Mouse (Mus musculus) cerebellum, adult 11-12 months (tissue): Measurements from ENCODE around the gene Fbln1.
A peak's percentile ranks its signal among the peaks of the same experiment; 100 is the strongest.

Experiments
- DNase-seq: peaks from one replicate; pipeline ENCODE4 v3.0.0; 2022

The Fbln1 gene

DNA sequence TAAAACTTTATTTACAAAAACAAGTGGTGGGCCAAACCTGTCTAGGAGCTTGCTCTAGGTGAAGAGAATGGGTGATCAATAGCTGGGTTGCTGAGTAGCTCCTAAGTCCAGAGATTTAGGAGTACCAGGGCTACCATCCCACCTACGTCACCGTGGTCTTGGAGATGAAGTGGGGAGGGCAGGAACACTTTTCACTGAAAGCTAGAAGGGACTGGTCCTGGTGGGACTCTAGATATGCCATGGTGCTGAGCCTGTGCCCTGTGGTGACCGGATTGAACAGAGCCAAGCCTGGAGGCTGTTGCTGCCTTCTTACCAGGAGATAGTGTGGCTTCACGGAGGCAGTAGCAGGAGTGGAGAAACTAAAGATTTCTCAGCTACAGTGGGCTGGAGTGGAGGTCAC lies 34.3 kb downstream of the Fbln1 start:
- no peak for DNase-seq

DNA sequence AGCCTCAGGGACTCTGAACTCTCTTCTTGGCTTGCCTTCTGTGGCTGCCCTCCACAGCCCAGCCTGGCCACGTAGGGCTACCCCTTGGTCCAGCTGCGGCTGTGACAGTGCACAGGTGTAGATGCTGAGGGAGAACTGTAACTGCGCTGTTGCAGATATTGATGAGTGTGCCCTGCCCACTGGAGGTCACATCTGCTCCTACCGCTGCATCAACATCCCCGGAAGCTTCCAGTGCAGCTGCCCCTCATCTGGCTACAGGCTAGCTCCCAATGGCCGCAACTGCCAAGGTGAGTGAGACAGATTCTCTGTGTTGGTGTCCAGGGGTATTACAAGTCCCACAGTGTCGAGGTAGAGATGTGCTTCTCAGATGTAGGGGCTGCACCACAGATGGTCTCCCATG lies 36.1 kb downstream of the Fbln1 start:
- no peak for DNase-seq

GRCm38 (mm10) chr15:85244414-85245161 lies 38.8 kb downstream of the Fbln1 start:
- DNase-seq, result no peak

DNA sequence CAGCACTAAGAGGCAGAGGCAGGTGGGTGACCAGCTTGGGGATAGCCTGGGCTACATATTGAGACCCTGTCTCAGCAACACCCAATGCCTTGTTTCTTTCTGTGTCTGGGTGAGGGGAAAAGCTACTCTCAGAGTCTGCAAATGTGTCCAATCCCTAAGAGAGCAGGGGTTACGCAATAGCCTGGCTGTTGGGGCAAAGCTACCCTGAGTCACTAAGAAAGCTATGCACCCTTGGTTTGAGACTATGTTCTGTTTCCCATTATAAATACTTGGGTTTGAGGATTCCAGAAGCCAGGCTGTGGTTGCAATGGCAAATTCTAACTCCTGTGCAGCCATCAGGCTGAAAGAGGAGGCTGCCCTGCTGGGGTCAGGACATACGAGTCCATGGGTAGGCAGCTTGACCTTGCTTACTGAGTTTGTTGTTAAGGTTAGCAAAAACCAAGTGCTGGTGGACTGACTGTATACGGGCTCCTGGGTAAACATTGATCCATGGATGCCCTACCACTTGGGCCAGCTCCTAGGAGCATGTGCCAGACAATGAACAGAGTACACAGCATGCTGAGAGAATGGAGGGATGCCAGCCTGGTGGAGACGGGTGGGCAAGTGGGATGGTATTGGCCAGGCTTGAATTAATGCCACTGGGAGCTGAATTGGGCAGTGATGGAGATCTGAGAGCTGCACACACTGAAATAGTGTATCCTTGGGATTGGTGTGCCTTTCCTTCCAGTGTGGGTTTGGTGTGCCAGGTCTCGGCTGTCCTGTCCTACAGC lies 39.7 kb downstream of the Fbln1 start:
- DNase-seq, result no peak

DNA sequence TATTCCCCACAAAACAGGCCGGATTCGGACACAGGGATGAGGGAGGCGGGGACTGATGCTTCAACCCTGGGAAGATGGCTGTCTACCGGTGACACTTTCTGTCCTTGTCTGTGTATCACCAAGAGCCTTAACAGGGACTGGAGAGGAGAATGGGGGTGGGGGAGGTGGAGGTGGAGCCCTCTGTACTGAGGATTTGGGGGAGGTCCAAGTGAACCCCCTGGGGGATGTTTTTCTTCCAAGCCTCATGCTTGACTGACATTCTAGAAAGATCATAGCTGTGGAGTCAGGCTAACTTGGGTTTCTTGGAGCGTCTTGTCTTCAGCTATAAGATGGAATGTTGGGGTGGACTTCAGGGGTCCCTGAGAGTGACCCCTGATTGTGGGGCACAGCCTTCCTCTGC lies 40.3 kb downstream of the Fbln1 start:
- DNase-seq, result no peak

DNA sequence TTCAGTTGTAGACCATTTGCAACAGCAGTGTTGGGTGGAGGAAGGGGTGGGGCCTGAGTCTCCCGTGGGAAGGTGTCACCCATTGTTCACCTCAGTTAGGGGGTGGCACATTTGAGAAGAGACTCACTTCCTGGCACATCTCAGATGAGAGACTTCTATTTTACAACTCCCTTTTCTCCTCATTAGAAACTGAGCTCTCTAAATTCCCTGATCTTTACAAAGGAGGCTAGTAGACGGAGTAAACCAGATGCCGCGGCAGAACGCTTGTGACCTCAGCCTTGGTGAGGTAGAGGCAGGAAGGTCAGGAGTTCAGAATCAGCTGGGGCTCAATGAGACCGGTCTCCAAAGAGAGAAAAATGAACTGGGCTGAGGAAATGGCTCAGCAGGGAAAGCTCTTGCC lies 41.2 kb downstream of the Fbln1 start:
- DNase-seq, result no peak

GRCm38 (mm10) chr15:85248311-85248710 lies 42.6 kb downstream of the Fbln1 start:
- no peak for DNase-seq

DNA sequence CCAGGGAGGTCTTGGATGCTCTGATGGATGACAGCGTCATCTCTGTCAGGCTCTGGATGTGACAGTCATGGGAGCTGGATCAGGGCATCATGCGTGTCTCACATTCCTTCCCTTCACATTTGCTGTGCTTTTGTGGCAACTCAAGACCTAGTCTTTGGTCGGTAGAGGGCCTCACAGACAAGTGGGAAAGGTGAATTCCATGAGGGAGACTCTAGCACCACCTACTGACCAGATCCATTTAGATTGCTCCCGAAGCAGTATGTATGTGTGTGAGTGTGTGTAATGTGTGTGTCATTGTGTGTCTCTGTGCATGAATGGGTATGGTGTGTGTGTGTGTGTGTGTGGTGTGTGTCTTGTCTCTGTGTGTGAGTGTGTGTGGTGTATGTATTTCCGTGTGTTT lies 43.5 kb downstream of the Fbln1 start:
- DNase-seq, result peak; percentile 12

DNA sequence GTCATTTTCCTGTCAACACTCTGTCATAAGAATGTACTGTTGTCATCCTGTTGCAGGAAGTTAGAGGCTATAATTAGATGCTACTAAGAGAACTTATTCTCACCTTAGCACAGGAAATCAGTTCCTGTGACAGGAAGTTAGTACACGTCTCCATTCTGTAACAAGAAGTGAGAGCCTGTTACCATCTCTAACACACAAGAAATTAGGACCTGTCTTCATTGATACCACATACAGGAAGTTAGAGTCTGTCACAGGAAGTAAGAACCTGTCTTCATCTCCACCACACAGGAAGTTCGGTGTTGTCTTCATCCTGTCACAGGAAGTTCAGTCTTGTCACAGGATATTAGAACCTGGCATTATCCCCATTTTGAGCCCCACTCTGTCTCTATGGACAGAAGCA lies 44.7 kb downstream of the Fbln1 start:
- no peak for DNase-seq

DNA sequence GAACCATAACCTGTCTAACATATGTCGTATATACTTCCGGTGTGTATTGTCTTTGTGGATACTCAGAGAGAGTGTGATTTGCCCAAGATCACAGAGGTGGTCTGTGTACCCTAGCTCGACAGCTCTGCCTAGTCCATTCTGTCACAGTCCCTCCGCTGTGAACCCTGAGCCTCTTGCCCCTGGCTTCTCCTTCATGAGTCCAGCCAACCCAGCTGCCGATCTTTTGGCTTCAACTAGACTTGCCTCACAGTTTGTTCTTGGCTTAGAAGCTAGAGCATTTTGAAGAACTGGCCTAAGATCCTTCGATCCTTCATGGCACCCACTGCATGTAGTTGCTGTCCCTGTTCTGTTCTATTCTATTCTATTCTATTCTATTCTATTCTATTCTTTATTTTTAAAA lies 46.7 kb downstream of the Fbln1 start:
- no peak for DNase-seq

DNA sequence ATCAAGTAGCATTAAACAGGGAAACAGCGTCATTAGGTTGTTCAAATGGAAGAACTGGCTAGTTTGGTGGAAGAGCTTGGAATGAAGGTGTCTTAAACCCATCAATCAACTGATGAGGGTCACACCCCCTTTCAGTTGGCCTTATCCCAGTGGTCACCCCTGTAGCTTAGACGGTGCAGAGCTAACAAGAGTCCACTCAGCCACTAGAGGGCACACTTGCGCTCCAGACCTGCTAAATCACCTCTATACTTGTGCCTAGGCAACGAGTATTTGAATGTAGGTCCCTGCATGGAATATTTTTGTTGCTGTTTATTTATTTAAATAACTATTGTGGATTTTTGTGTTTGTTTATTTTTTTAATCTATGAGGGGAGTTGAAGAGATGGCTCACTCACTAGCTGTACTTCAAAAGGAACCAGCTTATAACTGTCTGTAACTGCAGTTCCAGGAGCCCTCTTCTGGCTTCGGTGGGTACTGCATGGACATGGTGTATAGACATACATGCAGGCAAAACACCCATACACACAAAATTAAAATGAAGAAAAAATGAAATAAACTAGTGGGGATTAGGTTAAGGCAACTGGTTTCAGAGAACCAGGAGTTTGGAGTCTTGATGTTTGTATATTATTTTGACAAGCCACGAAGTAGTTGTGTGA lies 52.2 kb downstream of the Fbln1 start:
- no peak for DNase-seq

DNA sequence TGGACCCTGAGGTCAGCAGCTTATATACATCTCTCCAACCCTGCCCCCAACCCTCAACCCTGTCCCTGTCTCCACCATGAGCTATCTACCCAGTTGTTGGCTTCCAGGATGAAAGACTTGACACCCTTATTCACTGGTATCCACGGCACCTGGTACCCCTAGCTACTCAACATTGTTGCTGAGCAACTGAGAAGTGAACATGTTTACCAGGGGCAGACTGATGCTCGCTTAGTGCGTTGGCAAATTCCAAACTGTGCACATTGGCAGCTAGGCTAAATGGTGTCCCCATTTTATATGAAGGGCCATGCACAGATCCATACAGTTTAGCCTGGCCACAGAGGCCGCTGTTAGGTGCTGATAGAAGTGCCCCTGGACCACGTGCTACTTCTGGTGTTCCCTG lies 57.1 kb downstream of the Fbln1 start:
- no peak for DNase-seq

- DNase-seq, result peak; percentile 53
Observed at GRCm38 (mm10) chr15:85266729-85267434, 61.1 kb downstream of the Fbln1 start.

DNA sequence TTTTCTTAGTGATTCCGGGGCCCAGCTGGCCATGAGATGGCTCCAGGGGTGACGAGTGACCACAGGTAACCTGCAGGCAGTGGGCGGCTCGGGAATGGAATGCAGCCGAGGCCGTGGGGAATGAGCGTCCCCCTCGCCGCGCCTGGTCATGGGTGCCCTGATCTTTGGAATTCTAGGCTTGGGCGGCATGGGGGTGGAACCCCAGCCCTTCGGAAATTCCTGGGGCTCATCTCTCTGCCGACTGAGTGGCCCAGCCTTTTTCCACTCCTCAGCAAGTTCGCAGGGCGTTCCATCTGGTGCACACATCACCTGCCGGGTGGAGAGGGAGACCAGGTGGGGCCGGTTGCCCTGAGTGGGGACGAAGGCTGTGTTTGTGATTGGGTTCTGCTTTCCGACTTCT lies 62.1 kb downstream of the Fbln1 start:
- no peak for DNase-seq

- no peak for DNase-seq
Observed at GRCm38 (mm10) chr15:85272988-85273387, 67.2 kb downstream of the Fbln1 start.

DNA sequence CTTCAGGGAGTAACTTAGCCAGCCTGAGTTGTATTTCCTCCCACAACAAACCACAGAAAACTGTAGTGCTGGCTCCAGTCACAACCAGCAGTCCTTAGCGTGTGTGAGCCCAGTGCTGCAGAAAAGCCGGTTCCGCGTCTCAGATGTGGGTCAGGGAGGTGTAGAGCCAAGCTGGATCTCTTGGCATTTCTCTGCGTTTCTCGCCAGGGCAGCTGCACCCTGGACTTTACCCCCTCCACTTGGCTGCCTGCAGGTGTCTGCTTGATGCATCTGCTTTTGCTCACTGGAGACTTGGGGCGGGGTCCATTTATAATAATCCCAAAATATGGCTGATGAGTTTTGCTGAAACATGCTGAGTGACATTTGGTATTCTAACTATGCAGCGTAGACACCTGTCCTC lies 71.5 kb downstream of the Fbln1 start:
- DNase-seq, result no peak

DNA sequence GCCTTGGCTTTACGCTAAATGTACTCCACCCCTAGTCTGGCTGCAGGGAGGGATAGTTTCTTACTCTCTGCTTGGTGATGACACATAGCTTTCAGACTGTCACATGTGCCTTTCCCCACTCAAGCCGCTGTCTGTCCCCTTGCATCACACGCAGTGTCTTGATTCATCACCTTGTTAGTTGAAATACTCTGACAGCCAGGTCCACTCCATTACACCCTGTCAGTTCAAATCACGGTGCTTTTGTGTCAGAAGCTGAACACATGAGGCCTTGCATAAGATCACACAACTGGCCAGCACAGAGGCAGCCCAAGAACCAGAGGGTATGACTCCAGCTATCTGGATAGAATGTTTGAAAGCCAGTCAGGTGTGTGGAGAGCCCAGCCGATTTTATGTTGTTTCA lies 73.2 kb downstream of the Fbln1 start:
- DNase-seq, result no peak

DNA sequence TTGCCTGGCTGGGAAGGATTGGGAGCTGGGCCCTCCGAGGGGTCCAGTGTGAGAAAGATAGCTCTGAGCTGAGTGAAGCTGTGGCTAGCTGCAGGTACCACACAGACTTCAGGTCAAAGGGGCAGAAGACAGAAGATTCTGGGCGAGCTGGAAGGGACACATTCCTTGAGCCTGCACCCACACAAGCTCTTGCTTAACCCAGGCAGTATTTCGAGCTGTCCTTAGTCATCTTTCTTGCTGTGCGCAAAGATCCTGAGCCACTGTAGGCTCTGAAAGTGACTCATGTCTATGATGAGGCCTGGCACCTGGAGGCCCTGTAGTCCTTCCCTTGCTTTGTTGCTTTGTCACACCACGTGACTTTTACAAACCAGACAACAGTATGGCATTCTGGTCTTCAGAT lies 76.3 kb downstream of the Fbln1 start:
- no peak for DNase-seq

- DNase-seq, result no peak
Observed at GRCm38 (mm10) chr15:85284651-85285050, 78.9 kb downstream of the Fbln1 start.

DNA sequence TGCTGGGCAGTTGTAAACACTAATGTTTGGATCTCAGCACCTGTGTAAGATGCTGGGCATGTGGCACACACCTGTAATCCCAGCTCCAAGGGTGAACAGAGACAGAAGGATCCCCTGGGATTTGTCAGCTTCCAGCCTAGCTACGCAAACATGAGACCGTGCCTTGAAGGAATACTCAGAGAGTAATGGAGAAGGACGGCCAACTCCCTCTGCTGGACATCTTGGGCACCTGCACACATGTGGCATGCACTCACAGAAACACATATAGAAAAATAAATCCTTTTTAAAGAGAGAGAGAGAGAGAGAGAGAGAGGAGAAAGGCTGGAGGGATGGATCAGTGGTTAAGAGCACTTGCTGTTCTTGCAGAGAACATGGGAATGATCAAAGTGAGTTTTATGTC lies 88.9 kb downstream of the Fbln1 start:
- no peak for DNase-seq

- DNase-seq, result no peak
Observed at GRCm38 (mm10) chr15:85295544-85295943, 89.8 kb downstream of the Fbln1 start.

- DNase-seq, result no peak
Observed at GRCm38 (mm10) chr15:85295977-85296376, 90.2 kb downstream of the Fbln1 start.

- no peak for DNase-seq
Observed at GRCm38 (mm10) chr15:85296538-85296937, 90.8 kb downstream of the Fbln1 start.
